Mouse (Mus musculus) spleen, adult 2 months (tissue): ENCODE data around the gene Yif1b.

Source experiments
- CTCF ChIP-seq: fragments of 200-500 bp; IDR thresholded peaks from 2 replicates; pipeline ENCODE4 v1.5.1; 2011; ENCODE audit warnings: mild to moderate bottlenecking, inconsistent platforms; ENCODE audit not compliant: insufficient read depth, insufficient read length, insufficient replicate concordance; ENCODE audit errors: extremely low read depth
- POLR2A ChIP-seq: fragments of 200-500 bp; IDR thresholded peaks from 2 replicates; pipeline ENCODE4 v1.6.1; 2011; ENCODE audit warnings: low read depth, low read length, inconsistent platforms

- no peak for TF ChIP-seq CTCF
- TF ChIP-seq POLR2A, result no peak
These were observed 27.5 kb downstream of the Yif1b start for GRCm38 (mm10) chr7:29265636-29266035.
